ENCODE assay signal across 21 mouse cellular contexts in genomic region chr7:123002028-123002410, GRCm38 (mm10).
"Had no signal": no experiment of that assay in that cellular context is flagged by ENCODE, and none has a peak within 500 bp of the region (broad histone marks: within the 10 kb centered on the region; RNA-seq: fewer than 3 reads in every experiment).

No protein-coding gene starts in this region.

- H3K4me2 ChIP-seq: heart, embryonic 12.5 days; hindbrain, embryonic 12.5 days; hindbrain, embryonic 14.5 days; intestine, embryonic 15.5 days; limb, embryonic 12.5 days; liver, embryonic 11.5 days had no signal

- ATAC-seq: inflammation-experienced regulatory T-cells, adult 6 months; intestine, embryonic 15.5 days; intestine, postnatal 0 days had no signal

- H3K9me3 ChIP-seq: heart, embryonic 10.5 days; heart, embryonic 12.5 days; hindbrain, embryonic 10.5 days; hindbrain, embryonic 12.5 days; intestine, embryonic 15.5 days; limb, embryonic 10.5 days; limb, embryonic 12.5 days had no signal

- H3K4me3 ChIP-seq: gastrocnemius, adult 2 months; heart, embryonic 10.5 days; heart, embryonic 12.5 days; hindbrain, embryonic 10.5 days; hindbrain, embryonic 12.5 days; intestine, embryonic 15.5 days; left cerebral cortex, adult 2 months; limb, embryonic 10.5 days; limb, embryonic 12.5 days had no signal

- H3K4me1 ChIP-seq: hindbrain, embryonic 10.5 days; hindbrain, embryonic 12.5 days; intestine, embryonic 15.5 days; limb, embryonic 10.5 days; limb, embryonic 12.5 days had no signal

- DNase-seq: heart, postnatal 4 days; kidney, adult 18-20 months; kidney, adult 8-10 months; kidney, postnatal 10 days; kidney, postnatal 25 days; kidney, postnatal 4 days; layer of hippocampus, adult 9-11 months; liver had no signal

- H3K27ac ChIP-seq: heart, embryonic 10.5 days; hindbrain, embryonic 10.5 days; hindbrain, embryonic 12.5 days; hindbrain, embryonic 14.5 days; intestine, embryonic 15.5 days; left cerebral cortex, adult 2 months; limb, embryonic 10.5 days; limb, embryonic 12.5 days had no signal

- H3K9ac ChIP-seq: heart, embryonic 12.5 days; hindbrain, embryonic 12.5 days; hindbrain, embryonic 14.5 days; intestine, embryonic 15.5 days; limb, embryonic 12.5 days had no signal

- H3K27me3 ChIP-seq: heart, embryonic 12.5 days; hindbrain, embryonic 12.5 days; intestine, embryonic 15.5 days; limb, embryonic 12.5 days had no signal
